Mouse (Mus musculus) T-helper 1 cell (primary cell): ENCODE measurements around the gene Gm11639.
"Not testable (repeated sequence)": the region's sequence is repeated elsewhere in the genome, so short reads cannot be mapped to it uniquely, and the experiment has no call there.

ENCODE experiments used
- in situ Hi-C: fragments of 300-600 bp; cut with MboI, MseI; formaldehyde crosslinking; loops from one replicate; pipeline ENCODE4 v1.15.1; 2025; ENCODE audit warnings: high pct_unique_total_duplicates

Gene Gm11639

GRCm38 (mm10) chr11:105063292-105063691, 377.8 kb downstream of the Gm11639 start, which contains the start of gene Efcab3:
Gene Efcab3 (plus strand): TSS chr11:105063592.
- in situ Hi-C loops: no loop called here

GRCm38 (mm10) chr11:105112448-105112847, 426.9 kb downstream of the Gm11639 start:
- in situ Hi-C loops: not testable (repeated sequence)

- in situ Hi-C loops: no loop called here
Measured at GRCm38 (mm10) chr11:105117814-105118213, 432.3 kb downstream of the Gm11639 start.

GRCm38 (mm10) chr11:105120551-105121061, 435.1 kb downstream of the Gm11639 start:
- in situ Hi-C loops: loop anchor here (10.0 kb wide), 1 partner anchor 556 kb away; no protein-coding TSS in a partner anchor

GRCm38 (mm10) chr11:105121792-105122191, 436.3 kb downstream of the Gm11639 start:
- in situ Hi-C loops: loop anchor here (10.0 kb wide), 1 partner anchor 557 kb away; no protein-coding TSS in a partner anchor

GRCm38 (mm10) chr11:105123986-105124385, 438.5 kb downstream of the Gm11639 start:
- in situ Hi-C loops: loop anchor here (10.0 kb wide), 1 partner anchor 559 kb away; no protein-coding TSS in a partner anchor

GRCm38 (mm10) chr11:105125735-105126519, 440.4 kb downstream of the Gm11639 start, which contains the start of gene Mettl2:
Gene Mettl2 (plus strand): TSS chr11:105126425.
- in situ Hi-C loops: loop anchor here (10.0 kb wide), 1 partner anchor 561 kb away; no protein-coding TSS in a partner anchor

- in situ Hi-C loops: loop anchor here (10.0 kb wide), 1 partner anchor 562 kb away; no protein-coding TSS in a partner anchor
Measured at GRCm38 (mm10) chr11:105126520-105127029, 441.1 kb downstream of the Gm11639 start.

GRCm38 (mm10) chr11:105135692-105136091, 450.2 kb downstream of the Gm11639 start:
- in situ Hi-C loops: no loop called here

GRCm38 (mm10) chr11:105137255-105137654, 451.7 kb downstream of the Gm11639 start:
- in situ Hi-C loops: not testable (repeated sequence)

GRCm38 (mm10) chr11:105140512-105140911, 455.0 kb downstream of the Gm11639 start:
- in situ Hi-C loops: not testable (repeated sequence)

GRCm38 (mm10) chr11:105141115-105141514, 455.6 kb downstream of the Gm11639 start:
- in situ Hi-C loops: no loop called here

- in situ Hi-C loops: no loop called here
Measured at GRCm38 (mm10) chr11:105143564-105143963, 458.1 kb downstream of the Gm11639 start.

GRCm38 (mm10) chr11:105144084-105144483, 458.6 kb downstream of the Gm11639 start:
- in situ Hi-C loops: no loop called here

GRCm38 (mm10) chr11:105144508-105145210, 459.2 kb downstream of the Gm11639 start:
- in situ Hi-C loops: no loop called here

GRCm38 (mm10) chr11:105145211-105145610, 459.7 kb downstream of the Gm11639 start:
- in situ Hi-C loops: no loop called here

GRCm38 (mm10) chr11:105146593-105146992, 461.1 kb downstream of the Gm11639 start, which contains the start of gene Gm10842:
Gene Gm10842 (plus strand): TSS chr11:105146893.
- in situ Hi-C loops: no loop called here

- in situ Hi-C loops: no loop called here
Measured at GRCm38 (mm10) chr11:105149353-105149752, 463.8 kb downstream of the Gm11639 start.

- in situ Hi-C loops: no loop called here
Measured at GRCm38 (mm10) chr11:105149766-105150165, 464.3 kb downstream of the Gm11639 start.

- in situ Hi-C loops: no loop called here
Measured at GRCm38 (mm10) chr11:105150691-105151090, 465.2 kb downstream of the Gm11639 start.

- in situ Hi-C loops: no loop called here
Measured at GRCm38 (mm10) chr11:105151226-105152016, 465.9 kb downstream of the Gm11639 start.
